Mouse (Mus musculus) embryo, embryonic 10.5 days (tissue): ENCODE measurements around the gene 1700020N01Rik.

Experiments
- DNase-seq: peaks from one replicate; pipeline ENCODE4 v3.0.0-alpha.2; 2015; ENCODE audit warnings: low spot score

The 1700020N01Rik gene

DNA sequence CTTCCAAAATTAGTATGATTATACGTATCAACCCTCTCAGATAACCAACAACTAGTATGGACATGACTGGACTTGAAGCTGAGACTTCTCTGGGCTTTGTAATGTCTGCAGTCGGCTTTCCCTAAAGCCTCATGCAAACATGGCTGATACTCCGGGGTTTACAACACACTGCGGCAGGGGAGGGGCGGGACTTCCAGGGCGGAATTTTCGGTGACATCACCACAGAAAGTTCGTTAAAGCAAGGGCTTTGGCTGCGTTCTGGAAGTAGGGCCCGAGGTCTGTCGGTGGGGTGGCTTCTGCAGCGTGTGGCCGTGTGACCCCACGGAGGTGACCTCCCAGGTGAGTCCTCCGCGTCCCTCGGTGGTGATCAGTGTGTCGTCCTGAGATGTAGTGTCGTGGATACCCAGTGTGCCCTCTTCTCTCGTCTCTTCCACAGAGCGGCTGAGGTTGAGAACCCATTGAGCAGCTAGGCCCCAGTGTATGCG is at the start of gene 1700020N01Rik:
TSS of gene 1700020N01Rik (plus strand) at position 250 of the 485 bp plus-strand sequence.
- no peak for DNase-seq

DNA sequence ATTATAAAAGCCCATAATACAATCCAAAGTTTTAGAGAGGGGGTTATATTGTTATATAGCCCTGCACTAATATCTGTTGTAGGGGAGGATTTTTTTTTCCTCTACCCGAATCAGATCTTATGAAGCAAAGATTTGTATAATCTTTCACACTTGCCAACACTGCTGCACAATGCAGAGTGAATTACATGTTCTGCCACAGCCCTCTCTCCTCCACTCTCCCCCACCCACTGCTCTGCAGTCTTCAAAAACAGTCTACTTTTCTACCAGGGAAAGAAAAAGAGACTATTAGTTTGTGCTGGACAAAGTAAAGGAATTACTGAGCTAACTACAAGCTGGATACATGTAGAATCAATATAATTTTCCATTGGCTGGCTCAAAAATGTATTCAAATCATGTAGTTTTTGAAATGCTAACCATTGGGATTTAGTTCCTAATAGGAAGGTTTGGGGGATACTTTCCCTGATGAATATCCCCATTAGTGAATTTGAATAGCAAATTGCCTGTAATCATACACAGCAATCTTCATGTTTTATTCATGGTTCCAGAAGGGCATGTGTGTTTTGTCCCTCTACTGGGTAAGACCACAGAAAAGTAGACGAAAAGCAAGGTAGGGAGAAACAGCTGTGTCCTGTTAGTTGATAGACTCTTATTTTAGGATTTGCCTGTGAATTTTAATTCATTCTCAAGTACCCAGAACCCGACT is 49.2 kb upstream of the 1700020N01Rik start:
- no peak for DNase-seq

DNA sequence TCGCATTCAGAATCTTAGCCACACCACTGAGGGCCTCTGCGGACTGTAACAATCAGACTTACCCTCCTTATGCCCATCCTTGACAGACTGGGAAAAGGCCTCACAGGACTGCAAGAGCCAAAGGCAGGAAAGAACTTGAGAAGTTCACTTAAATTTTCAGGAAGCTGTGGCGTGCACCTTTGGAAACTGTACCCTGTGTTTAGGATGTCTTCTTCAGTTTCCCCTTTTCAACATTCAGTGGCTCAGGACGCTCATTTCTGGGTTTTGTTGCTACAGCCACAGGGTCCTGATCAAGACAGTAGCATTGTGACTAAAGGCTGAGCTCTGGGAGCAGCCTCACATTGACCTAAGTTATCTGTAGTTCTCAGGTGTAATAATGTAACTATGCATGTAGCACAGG is 48.2 kb upstream of the 1700020N01Rik start:
- DNase-seq = no peak

DNA sequence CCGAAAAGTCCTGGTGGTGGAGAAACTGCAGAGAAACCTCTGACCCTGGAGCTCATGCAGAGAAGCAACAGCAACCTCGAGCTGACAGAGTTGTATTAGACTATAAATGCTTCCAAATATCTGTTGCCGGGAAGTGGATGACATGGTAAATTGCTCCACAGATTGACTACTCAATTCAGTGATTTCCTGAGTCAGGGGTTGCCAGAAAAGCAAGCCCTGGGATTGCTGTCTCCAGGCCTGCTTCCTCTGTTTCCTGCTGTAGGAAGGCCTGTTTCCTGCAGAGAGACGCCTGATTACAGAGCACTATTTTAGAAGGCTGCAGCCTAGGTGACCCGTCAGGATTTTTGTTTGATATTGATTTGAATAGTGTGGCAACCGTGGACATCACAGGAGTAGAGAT is 47.5 kb upstream of the 1700020N01Rik start:
- peak; percentile 18 for DNase-seq

DNA sequence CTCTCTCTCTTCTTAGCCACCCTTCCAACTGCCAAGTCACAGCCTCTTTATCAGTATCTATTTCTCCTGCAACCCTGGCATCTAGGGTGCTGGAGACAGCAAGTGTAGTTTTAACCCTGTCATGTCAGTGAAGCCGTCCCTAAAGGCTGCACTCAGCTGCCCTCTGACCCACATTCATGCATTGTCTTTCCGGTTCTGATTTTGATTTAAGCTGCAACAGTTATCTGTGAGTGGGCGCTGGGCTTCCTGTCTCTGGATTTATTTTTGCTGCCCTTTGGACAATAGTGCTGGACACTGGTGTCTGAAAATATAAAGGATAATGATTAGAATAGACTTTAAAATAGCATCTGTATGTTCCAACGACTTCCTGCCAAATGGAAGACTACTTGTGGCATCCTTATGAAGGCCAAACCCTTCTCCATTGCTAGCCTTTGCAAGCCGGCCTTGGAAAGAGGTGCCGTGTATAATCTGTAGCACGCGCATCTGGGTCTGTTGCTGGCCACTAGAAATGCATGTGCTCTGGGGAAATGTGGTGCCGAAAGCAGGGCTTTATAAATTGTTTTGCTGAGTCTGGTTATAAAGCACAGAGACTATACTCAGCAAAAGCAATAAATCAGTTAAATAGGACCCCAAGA is 44.0 kb upstream of the 1700020N01Rik start:
- no peak for DNase-seq

DNA sequence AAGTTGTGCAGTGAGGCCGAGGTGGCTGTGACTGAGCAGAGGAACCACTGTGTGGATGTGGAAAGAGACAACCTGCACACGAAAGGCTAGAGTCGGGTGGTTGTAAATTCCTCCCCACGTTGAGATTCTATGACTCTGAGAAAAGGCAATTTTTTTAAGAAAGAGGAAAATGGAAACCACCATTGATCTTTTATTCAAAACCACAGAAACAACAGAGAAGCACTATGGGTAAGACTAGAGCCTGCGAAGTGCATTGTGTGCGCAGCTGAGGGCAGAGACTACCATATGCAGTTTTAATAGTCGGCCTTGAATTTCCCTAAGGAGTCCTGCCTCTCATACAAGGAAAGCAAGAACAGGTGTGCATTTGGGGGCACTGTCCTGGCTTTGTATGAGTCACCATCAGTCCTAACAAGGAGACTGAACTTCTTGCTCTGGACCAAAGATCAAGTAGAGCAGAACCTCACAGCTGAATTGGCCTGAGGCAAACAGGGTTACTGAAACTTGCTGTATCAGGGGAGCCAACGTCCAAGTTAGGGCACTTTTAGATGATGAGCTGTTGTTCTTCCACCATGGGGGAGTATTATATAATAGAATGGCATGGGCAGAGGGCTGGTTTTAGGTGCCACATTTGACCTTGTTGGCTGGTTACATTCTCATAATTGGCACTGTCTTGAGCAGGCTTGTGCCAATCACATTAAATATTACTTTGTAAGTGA is 39.8 kb upstream of the 1700020N01Rik start:
- no peak for DNase-seq

DNA sequence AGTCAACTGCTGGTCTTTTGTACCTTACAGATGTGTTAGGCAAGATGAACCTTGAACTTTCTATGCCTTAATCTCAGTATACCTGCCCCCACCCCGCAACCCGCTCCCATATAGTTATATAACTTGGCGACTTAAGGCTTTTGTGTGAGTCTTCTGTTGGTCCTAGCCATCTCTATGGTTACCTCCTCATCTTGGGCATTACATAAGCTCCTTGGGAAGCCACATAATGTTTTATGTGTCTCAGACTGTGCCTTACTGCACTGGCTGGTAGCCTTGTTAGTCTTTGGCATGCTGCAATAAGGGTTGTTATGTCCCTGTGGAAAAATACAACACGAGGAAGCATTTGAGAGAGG is 39.3 kb upstream of the 1700020N01Rik start:
- no peak for DNase-seq

DNA sequence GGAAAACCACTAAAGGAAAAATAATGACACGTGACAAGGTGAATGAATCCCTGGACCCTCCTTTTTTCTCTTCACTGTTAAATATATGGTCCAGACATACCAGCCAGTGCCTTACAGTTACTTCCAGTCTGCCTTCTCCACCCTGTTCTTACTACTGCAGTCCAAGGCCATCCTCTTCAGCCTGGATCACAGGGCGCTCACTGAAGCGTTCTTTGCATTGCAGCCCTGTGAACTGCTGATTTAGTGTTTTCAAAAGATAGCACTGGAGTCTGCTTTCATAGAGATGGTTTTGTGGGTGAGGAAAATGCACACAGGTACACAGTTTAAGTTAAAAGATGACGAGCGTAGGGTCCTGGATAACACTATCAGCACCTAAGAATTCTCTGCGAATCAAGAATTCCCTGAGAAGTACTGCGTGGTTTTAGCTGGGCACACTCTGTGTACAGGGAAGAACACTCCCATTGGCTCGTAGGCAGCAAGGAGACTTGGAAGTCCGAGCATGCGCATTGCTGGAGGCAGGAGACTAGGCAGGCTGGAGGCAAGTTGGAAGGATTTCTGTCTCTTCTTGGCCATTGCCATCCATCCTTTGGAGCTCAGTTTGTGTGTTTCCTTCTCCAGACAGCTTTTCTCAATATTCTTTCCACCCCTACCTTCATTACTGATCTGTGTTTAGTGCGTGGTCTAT is 37.9 kb upstream of the 1700020N01Rik start:
- DNase-seq = no peak

DNA sequence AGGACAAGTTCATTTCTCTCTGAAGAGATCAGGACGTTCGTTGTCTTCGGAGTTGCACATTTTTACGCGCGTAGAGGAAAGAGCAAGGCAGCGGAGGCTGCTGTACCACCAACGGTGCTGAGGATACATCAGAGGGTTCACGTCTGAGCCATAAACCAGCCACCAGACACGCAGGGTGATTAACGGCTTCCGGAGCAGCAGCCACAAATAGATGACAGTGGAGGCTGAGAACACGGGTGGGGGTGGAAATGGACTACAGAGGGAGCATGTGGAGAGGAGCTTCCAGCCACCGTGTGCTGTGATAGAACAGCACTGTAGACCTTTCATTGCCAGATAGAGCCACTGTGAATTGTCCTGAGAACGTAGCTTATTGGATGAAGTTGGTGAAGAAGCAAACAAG is 33.2 kb upstream of the 1700020N01Rik start:
- no peak for DNase-seq

DNA sequence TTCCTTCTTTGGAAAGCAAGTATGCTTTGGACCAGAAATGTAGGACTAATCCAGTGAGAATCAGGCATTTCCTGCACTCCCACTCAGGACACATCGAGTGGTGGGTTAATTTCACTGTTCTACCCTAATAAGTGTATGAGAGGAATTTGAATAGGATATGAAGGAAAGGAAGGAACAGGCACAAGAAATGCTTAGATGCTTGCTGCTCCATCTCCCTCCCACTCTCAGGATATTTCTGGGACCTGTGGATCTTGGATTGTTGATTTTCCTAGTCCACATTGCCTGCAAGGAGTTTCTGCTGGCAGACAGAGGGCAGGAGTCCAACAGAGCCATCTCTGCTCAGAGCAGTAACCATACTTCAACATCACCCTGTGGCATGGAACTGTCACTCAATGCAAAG is 31.8 kb upstream of the 1700020N01Rik start:
- DNase-seq = no peak

DNA sequence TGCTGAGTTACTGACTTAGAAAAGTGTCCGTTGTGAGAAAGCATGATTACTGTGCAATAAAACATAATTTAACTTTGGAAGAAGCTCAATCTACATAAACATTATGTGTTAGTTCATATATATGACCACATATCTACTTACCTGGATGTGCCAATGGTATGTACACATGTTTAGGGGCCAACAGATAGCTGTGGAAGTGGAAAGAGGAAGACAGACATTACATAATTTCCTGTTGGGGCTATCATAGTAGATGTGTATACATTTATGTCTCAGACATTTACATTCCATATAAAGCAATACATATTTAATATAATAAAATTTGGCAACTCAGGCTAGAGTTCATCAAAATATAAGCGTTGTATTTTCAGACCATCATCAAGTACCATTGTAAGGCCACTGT is 29.5 kb upstream of the 1700020N01Rik start:
- DNase-seq = no peak

DNA sequence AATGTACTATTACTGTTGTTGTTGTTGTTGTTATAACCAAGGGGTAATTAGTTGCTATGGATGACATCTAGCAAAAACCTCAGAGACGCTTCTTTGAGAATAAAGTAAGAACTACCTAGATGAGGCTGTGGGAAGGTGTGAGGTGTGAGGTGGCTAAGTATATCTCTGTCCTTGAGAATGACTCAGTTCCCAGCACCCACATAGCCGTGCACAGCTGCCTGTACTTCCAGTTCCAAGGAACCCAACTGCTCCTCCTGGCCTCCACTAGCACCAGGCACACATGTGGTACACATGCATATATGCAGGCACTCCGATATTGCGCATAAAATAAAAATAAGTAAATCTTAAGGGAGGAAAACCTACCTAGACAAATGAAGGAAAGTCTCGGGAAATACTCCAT is 28.8 kb upstream of the 1700020N01Rik start:
- DNase-seq = no peak

DNA sequence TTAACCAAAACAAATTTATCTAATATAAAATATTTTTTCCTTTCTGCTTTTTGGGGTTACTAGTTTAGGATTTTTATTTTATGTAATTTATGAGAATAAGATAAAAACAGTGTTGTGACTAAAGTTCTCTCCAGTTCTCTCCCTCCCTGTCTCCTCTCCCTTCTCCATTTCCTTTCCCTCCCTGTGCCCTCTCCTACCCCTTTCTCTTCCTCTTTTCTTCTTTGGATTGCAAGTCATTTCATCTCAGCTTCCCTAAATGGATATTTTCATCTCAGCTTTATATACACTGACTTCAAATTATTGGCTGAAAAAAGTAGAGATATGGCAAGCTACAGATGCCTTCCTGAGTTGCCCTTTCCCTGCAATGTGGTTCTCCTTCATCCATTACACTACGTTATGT is 26.9 kb upstream of the 1700020N01Rik start:
- DNase-seq = no peak

DNA sequence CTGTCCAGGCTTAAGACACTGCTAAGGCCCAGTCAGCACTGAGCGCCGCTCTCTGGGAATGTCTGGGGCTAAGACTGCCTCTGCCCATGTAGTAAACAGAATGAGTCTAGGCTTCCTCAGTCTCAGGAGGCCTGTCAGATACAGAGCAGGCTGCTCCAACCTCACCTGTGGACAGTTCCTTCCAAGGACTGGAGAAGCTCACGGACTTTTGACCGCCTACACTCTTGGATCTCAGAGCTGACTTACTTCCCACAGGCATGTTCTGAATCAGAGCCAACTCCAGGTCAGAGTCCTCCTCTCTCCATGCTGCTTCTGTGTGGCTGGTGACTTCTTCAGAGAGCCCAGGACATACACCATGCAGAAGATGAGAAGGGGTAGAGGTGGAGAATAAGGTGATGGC is 21.3 kb upstream of the 1700020N01Rik start:
- no peak for DNase-seq

DNA sequence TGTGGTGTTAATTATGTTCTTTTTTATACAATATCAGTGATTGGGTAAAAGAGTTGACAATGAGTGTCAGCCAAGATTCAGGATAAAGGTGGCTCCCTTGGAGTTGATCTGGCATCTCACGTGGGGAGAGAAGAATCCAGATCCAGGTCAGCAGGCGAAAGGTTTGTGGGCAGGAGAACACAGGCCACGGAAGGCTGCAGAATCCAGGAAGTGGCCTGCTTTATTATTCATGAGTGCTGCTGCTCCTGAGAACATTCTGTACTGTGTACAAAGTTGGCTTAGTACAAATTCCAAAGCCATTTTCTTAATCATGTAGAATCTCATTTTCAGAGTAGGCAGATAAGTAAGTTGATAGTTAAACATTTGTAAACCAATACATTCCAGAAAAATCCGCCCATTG is 19.2 kb upstream of the 1700020N01Rik start:
- DNase-seq = no peak

DNA sequence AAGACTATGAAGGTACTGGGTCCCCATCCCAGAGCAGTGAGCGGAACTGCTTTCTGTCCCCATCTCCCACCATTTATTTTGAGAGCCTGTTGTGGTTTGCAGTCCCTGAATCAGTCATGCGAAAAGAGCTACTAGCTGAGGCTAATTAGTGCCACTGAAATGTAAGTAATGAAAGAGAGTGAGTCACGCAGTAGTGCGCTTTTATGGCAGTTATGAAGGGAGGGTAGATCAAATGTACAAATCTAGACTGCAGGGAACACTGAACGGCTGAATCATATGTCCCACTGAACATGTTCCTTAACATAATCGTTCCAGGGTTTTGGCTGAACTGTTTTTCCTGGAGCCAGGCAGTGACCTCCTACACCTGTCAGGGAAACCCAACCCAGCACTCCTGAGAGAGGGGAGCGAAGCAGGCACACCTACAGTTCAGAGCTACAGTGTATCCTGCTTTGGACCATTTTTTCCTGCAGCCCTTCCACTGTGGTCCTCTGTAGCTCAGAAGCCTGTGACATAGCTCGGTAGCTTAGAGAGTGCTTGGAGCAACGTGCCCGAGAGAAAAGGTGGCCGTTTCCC is 17.1 kb upstream of the 1700020N01Rik start:
- DNase-seq = no peak

DNA sequence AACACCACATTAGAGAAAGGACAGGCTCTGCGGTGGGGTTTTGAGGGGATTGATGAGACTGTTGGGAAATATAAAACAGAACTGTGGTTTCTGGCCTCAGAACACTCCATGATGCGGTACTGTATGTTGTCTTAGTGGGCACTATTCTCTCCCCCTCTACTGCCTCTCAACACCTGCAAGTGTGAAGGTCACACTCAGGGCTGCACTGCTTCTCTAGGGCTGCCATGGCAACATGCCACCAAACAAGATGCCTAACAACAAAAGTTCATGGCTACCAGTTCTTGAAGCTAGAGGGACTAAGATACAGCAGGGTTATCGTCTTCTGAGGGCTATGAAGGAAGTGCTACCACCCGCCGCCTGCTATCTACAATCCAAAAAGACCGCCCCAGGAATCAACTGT is 15.1 kb upstream of the 1700020N01Rik start:
- no peak for DNase-seq

DNA sequence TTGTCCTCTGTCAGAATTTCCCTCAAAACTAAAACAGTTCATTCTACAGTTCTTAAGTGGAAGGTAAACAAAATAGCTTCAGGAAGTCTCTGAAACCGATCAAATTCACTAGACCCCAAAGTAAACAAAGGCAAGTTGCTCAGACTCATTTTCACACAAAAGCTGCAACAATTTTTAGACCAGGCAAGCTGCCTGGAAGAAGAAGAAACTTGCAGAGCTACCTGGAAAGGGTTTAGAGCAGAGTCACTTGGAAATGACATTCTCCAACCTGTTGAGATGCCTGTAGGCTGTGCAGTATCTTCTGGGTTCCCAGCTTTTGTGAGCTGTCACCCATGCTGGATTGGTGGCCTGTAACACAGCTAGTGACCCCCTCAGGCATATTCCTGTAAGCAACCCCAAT is 11.4 kb upstream of the 1700020N01Rik start:
- no peak for DNase-seq

DNA sequence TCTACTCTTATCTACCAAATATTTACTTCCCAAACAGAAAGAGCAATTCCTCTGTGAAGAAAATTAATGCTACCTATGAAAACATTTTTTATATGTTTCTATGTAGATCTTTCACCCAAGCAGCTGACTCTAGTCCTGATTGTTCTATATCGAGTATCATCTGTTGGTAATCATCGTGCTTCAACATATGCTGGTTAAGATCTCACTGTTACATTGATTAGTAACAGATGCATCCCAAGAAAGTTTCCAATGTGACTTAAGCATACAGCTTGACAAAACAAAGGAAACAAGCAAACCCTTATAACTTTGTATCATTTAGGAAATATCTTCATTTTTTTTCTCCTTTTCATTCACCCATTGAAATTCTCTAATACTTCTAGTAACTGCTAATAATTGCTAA is 5.9 kb upstream of the 1700020N01Rik start:
- no peak for DNase-seq

DNA sequence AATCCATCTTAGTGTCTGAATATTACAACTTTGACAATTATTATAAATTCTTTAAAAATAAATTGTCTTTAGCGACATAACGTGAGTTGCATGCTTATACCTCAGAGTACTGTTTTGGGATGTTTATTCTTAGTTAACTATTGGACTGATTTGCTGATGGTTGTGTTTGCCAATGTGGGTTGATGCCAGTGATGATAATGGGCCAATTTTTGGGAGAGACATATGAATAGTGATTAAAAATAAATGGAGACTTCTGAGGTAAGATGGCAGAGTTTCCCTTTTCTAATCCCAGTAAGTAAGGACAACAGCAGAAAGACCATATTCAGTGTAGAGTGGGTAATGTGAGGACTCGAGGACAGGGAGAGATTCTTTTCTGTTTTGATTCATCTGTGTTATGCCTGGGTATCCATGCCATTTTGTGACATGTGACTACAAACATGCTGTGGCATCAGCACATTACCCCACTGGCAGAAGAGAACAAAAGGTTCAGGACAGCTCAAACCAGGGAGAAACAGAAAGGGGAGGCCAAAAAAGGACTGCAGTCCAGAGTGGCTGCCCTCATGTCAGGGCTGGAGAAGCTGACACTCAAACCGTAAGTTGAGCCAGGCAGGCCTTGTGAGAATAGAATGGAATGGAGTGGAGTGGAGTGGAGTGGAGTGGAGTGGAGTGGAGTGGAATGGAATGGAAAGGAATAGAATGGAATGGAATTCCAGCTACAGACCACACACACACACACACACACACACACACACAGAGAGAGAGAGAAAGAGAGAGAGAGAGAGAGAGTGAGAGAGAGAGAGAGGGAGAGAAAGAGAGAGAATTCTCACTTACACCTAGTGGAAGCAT is 4.7 kb upstream of the 1700020N01Rik start:
- no peak for DNase-seq

DNA sequence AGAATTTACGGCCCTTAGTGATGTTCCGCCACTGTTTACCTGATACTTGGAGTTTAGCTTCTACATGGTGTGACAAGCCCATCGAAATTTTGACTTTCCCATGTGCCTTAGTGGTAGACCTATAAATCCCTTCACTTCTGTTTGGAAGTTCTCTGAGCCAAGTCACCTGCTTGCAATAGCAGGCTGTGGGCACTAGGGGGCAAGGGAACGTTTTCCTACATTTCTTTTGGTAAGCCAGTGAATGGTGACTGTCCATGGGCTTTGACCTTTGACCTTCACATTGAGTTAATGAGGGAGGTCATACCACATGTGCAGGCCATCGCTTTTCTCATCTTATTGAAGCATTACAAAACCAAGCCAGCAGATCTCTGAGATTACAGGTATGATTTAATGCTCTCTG is 8.0 kb downstream of the 1700020N01Rik start:
- peak; percentile 83 for DNase-seq
